Mouse (Mus musculus) cerebral cortex, adult 2 months (tissue): ENCODE results near the gene Slc13a5.

Experiments used
- WGBS: fragments of 180-500 bp; shearing (Covaris S2); methylation state at CpG from one replicate; pipeline ENCODE4 v1.1.7; 2018; 5-methylcytosine and 5-hydroxymethylcytosine counted together

The Slc13a5 gene

GRCm38 (mm10) chr11:72266960-72267560 lies at the start of gene Slc13a5:
Gene Slc13a5 (minus strand): TSS chr11:72267222.
- 8% methylated on average over 36 of the region's 36 CpGs for WGBS

GRCm38 (mm10) chr11:72314151-72314895 lies 47.3 kb upstream of the Slc13a5 start, which contains the start of gene Fbxo39:
Gene Fbxo39 (plus strand): TSS chr11:72314444.
- 8% methylated on average over 42 of the region's 42 CpGs for WGBS

- 82% methylated on average over 10 of the region's 10 CpGs for WGBS
These were observed 44.5 kb upstream of the Slc13a5 start for GRCm38 (mm10) chr11:72311355-72312001.

DNA sequence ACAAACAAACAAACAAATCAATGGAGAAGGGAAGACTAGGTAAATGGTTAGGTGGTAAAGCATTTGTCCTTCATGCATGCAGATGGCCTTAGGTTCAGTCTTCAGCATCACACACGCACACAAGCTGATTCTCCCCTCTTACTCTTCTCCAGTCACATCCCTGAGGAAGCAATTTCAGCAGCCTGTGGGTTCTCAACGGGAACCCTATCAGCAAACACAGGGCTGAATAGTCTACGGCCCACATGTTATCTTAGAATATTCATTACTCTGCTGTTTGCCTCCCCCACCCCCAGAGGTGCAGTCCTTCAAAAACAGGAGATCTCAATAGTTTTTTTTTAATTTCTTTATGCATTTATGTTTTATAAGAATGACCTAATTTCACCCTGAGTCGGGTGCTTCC lies 43.5 kb upstream of the Slc13a5 start:
- WGBS: 85% methylated on average over 4 of the region's 4 CpGs

GRCm38 (mm10) chr11:72308982-72309381 lies 42.0 kb upstream of the Slc13a5 start:
- WGBS: 77% methylated on average over 2 of the region's 2 CpGs

DNA sequence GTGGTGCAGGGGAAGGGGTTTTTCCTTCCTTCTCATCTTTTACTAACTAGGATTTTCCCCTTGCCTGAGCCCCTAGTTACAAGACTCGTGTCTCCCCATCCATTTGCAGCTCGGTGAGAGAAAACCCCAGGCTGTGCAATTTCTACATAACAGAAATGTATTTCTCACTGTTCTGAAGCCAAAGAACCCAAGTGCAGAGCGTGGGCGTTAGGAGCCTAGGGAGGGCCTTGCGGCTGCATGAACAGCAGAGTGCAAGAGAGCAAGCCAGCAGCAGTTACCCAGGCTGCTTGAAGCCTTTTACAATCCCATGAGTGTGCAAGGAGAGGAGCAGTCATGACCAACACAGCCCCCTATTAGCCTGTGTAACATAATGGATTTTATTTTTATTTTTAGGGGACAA lies 40.4 kb upstream of the Slc13a5 start:
- 54% methylated on average over 5 of the region's 5 CpGs for WGBS

- 51% methylated on average over 7 of the region's 7 CpGs for whole genome bisulfite sequencing
These were observed 35.2 kb upstream of the Slc13a5 start for GRCm38 (mm10) chr11:72302230-72302629.

DNA sequence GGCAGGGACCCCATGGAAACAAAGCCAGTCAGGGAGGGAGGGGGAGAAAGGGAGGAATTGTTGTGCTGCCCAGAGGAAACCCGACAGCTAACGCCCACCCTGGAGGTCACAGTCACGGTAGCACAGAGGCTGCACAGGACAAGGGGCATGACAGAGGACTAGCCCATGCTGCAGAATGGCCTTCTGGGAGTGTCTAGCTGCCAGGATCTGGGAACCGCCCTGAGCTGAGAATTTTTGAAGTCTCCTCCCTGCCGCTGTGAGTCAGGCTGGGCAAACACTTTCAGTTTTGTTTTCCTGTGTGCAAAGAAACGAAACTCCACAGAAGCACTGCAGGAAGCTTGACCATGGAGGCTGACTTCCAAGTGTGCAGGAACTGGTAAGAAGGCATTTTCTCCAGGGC lies 34.3 kb upstream of the Slc13a5 start, which contains the start of gene Xaf1:
Gene Xaf1 (plus strand): TSS at position 296 of the 400 bp plus-strand sequence.
- 18% methylated on average over 6 of the region's 6 CpGs for WGBS

DNA sequence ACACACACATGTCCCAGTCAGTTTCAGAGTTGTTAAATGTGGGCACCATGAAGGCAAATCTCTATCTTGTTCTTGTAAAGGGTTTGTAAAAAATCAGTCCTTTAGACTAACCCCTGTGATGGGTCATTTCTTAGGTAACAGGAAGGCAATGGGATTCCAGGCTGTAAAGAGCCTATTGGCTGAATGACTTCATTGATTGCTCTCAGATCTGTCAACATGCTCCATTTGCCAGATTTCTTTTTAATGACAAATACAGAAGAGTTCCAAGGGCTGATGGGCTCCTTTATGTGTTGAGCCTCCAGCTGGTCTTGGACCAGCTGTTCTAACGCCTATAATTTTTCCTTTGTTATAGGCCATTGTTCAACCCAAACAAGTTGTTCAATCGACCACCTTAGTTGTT lies 26.1 kb upstream of the Slc13a5 start:
- WGBS: 77% methylated on average over 2 of the region's 2 CpGs

- 93% methylated on average over 3 of the region's 3 CpGs for WGBS
These were observed 20.5 kb upstream of the Slc13a5 start for GRCm38 (mm10) chr11:72287543-72287942.

- WGBS: 83% methylated on average over 2 of the region's 2 CpGs
These were observed 20.1 kb upstream of the Slc13a5 start for GRCm38 (mm10) chr11:72287126-72287525.

DNA sequence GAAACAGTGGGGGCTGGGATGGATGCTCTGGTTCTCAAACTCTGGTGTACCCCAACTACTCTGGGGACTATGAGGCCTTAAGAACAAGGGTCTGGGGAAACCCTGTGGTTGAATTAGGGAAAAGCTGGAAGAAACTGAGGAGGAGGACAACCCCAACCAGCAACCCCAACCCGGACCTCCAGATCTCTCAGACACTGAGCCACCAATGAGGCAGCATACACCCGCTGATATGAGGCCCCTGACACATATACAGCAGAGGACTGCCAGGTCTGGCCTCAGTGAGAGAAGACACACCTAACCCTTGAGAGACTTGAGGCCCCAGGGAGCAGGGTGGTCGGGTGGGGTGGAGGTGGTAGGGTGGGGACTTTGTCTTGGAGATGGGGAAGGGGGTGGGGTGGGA lies 19.6 kb upstream of the Slc13a5 start:
- 92% methylated on average over 3 of the region's 3 CpGs for WGBS

GRCm38 (mm10) chr11:72285971-72286480 lies 19.0 kb upstream of the Slc13a5 start:
- WGBS: 77% methylated on average over 6 of the region's 6 CpGs

GRCm38 (mm10) chr11:72284532-72285182 lies 17.6 kb upstream of the Slc13a5 start:
- WGBS: 48% methylated on average over 14 of the region's 14 CpGs

DNA sequence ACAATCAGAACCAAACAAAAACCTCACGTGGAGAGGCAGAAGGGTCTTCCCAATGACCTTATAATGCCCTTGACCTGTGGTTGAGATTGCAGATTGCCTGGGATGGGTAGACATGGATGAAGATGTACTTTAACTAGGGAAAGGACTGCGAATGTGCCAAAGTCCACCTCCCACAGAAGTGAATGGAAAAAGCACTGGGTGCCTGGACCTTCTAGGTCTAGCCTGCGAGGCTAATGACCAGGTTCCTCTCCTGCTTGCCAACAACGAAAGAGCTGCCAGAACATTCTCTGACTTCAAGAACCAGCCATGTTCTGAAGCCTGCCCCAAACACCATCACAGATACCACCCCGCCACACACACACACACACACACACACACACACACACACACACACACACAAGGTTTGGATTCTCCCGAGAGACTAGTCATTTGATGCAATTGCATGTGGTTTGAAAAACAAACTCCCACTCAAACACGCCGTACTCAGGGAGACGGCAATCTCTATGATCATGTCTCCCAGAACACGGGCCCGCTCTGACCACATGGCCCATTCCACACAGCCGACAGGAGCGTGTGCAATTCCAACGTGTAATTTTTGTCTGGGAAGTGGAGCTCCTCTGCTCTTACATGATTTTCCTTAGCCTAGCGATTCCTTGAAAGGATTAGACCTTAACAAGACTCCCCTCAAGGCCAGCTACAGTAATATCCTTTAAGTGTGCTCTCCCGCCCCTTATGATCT lies 16.6 kb upstream of the Slc13a5 start:
- WGBS: 72% methylated on average over 16 of the region's 16 CpGs

GRCm38 (mm10) chr11:72281852-72282400 lies 14.9 kb upstream of the Slc13a5 start:
- 41% methylated on average over 5 of the region's 5 CpGs for WGBS

DNA sequence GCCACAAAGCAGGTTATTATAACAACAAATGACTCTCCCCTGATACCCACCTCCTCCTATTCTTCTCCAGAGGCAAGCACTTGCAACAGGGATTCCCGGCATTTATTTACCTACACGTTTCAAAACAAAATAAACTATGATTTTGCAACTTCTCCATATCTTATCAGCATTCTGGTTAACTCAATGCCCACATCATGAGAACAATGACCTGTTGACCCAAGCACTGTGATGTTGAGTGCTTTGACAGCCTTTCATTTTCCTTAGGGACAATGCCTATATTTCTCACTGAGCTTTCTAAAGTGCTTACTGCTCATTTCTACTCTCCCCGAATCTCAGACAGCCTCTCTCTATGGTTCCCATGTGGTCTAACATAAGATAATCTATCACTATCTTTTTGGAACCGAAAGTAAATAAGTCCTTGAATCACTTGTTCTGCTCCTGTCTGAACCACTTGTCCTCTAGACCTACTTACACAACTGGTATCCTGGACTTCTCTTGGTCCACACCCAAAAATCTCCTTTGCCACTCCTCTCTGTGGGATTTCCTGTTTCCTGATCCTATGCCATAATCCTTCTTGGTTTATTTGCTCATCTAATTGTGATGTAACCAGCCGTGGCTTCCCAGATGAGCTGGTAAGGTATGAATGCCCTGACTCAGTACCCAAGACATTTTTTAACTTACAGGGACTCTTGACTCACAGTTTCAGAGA lies 14.3 kb upstream of the Slc13a5 start:
- WGBS: 90% methylated on average over 5 of the region's 5 CpGs

DNA sequence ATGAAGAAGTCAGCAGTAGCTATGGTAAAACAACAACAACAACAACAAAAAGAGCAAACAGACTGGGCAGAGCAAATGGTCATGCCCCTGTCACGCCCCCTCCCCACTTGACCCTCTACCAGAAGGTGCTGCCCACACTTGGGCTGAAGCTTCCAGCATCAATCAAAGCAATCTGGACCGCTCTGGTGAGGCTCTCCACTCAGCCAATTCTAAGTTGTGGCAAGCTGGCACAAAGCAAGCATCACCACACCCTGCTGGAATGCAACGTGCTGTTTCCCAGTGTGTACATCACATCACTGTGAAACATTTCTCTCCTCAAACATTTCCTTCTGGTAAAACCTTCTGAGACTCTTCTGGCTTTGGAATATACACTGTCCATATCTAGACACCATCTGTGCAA lies 6.3 kb upstream of the Slc13a5 start:
- 51% methylated on average over 3 of the region's 3 CpGs for WGBS

GRCm38 (mm10) chr11:72271761-72272160 lies 4.7 kb upstream of the Slc13a5 start:
- 39% methylated on average over 1 of the region's 1 CpGs for WGBS

- WGBS: 2% methylated on average over 46 of the region's 46 CpGs
These were observed 639 bp downstream of the Slc13a5 start for GRCm38 (mm10) chr11:72266207-72266959.
